Comparison of ENCODE assay signal across 14 mouse cellular contexts in genomic region chr10:108380715-108381114, GRCm38 (mm10). TPM values are rescaled to one million over a fixed set of nuclear protein-coding genes. Genes with fewer than 3 reads are reported as not detected.
DNase-seq lines count a peak whose midpoint lies in the region; ATAC-seq and TF ChIP-seq lines count a peak whose summit lies in the region.
"Had no signal": no experiment of that assay in that cellular context is flagged by ENCODE, and none has a peak within 500 bp of the region (broad histone marks: within the 10 kb centered on the region; RNA-seq: fewer than 3 reads in every experiment).

No protein-coding gene starts in this region.

- peak; percentile 12 to 25 for DNase-seq in heart, adult 18-20 months
- peak; percentile 59 for DNase-seq in kidney, adult 2 months
- DNase-seq in kidney, postnatal 4 days: no peak
- peak; percentile 31 for DNase-seq in ovary, adult 18-20 months (ENCODE audit: low spot score)
- DNase-seq in ovary, postnatal 10 days (ENCODE audit: low spot score): no peak
- no peak for DNase-seq in gastrocnemius, postnatal 4 days (ENCODE audit: low spot score in 2 of 2)
- DNase-seq: B cell, adult 2 months; cerebellum, postnatal 14 days; thymus, postnatal 25 days had no signal

- H3K9me3 ChIP-seq in heart, embryonic 11.5 days (replicated peaks; ENCODE audit: control insufficient read depth, low read length): no peaks in the 10 kb centered on the region
- H3K9me3 ChIP-seq: limb, embryonic 13.5 days; liver, embryonic 15.5 days; midbrain, embryonic 10.5 days had no signal

- no peak for TF ChIP-seq POLR2A in kidney, adult 2 months (IDR thresholded peaks at IDR 0.05; ENCODE audit: low read depth, low read length)

- no peaks in the 10 kb centered on the region for H3K27me3 ChIP-seq in heart, embryonic 11.5 days (ENCODE audit: control insufficient read depth, insufficient read depth, low read length)
- no peaks in the 10 kb centered on the region for H3K27me3 ChIP-seq in kidney, adult 2 months (replicated peaks; ENCODE audit: control insufficient read depth, insufficient read depth, low read length)
- H3K27me3 ChIP-seq: limb, embryonic 13.5 days; liver, embryonic 15.5 days had no signal

- no peak for ATAC-seq in heart, embryonic 11.5 days (replicated peaks; ENCODE audit: insufficient number of reproducible peaks, low FRiP score, low TSS enrichment)

- no peak overlapping the region for H3K27ac ChIP-seq in heart, embryonic 11.5 days (ENCODE audit: low read depth, low read length)
- no peak overlapping the region; the same call in 1 of the 2 replicates for H3K27ac ChIP-seq in kidney, adult 2 months (ENCODE audit: insufficient read depth, low read depth, low read length)
- H3K27ac ChIP-seq: hindbrain, embryonic 10.5 days; limb, embryonic 13.5 days; liver, embryonic 15.5 days; midbrain, embryonic 10.5 days had no signal

- H3K4me1 ChIP-seq in heart, embryonic 11.5 days (ENCODE audit: control insufficient read depth, insufficient read depth, low read length): peaks cover 27% of the 10 kb centered on the region
- peaks cover 61% of the 10 kb centered on the region for H3K4me1 ChIP-seq in kidney, adult 2 months (ENCODE audit: control insufficient read depth, insufficient read depth, low read length)
- H3K4me1 ChIP-seq: liver, embryonic 15.5 days had no signal

- no peak overlapping the region for H3K4me3 ChIP-seq in heart, embryonic 11.5 days (ENCODE audit: low read depth, low read length)
- no peak overlapping the region for H3K4me3 ChIP-seq in kidney, adult 2 months (ENCODE audit: insufficient read depth, low read depth, low read length)
- H3K4me3 ChIP-seq: hindbrain, embryonic 10.5 days; limb, embryonic 13.5 days; liver, embryonic 15.5 days; midbrain, embryonic 10.5 days had no signal

- no peaks in the 10 kb centered on the region for H3K36me3 ChIP-seq in heart, embryonic 11.5 days (ENCODE audit: control insufficient read depth, insufficient read depth, low read length)
- peaks cover 2% of the 10 kb centered on the region; the same call in 1 of the 2 replicates for H3K36me3 ChIP-seq in kidney, adult 2 months (ENCODE audit: control insufficient read depth, insufficient read depth, low read length)
- H3K36me3 ChIP-seq: limb, embryonic 13.5 days; liver, embryonic 15.5 days had no signal

- WGBS in heart, embryonic 11.5 days (ENCODE audit: insufficient replicate concordance): 85% methylated on average over 10 of the region's 10 CpGs
- WGBS in kidney, adult 2 months: 63% methylated on average over 10 of the region's 10 CpGs

- no peak for TF ChIP-seq CTCF in kidney, adult 2 months (conservative IDR thresholded peaks at IDR 0.05; ENCODE audit: insufficient read depth, insufficient read length, low read depth, low read length)

- no peak overlapping the region for H3K9ac ChIP-seq in heart, embryonic 11.5 days (ENCODE audit: low read depth, low read length)
- H3K9ac ChIP-seq: limb, embryonic 13.5 days; liver, embryonic 15.5 days had no signal

- no peak overlapping the region for H3K4me2 ChIP-seq in heart, embryonic 11.5 days
- H3K4me2 ChIP-seq: limb, embryonic 13.5 days; liver, embryonic 15.5 days had no signal

RNA-seq across cellular contexts. Expression of gene Pawr, which starts 48.8 kb away (rescaled TPM):
- total RNA-seq in heart, adult 18-20 months (2021): 1 to 10 TPM; 4.4 to 4.8 TPM
- polyA plus RNA-seq in heart, embryonic 11.5 days (2014; fragmentation: Nextera tagmentation; extraction: Ambion mirVana): 16.8 and 18.7 TPM in 2 replicates
- 17.9 and 19.0 TPM in 2 replicates for polyA plus RNA-seq in kidney, adult 2 months (2012; rRNA removed)
- total RNA-seq in gastrocnemius, postnatal 4 days (2021): 1 to 10 TPM; 2.0 TPM

Comparison
In these comparisons a context has a peak if more than half of its experiments do, and no peak if none do; other contexts are left out.
1. DNase-seq: peak in heart, adult 18-20 months (2 of 2), kidney, adult 2 months (single experiment) and ovary, adult 18-20 months (single experiment); none in kidney, postnatal 4 days (0 of 2), ovary, postnatal 10 days (single experiment) and gastrocnemius, postnatal 4 days (0 of 2).